Mouse (Mus musculus) telencephalon, adult 2 months (tissue): ENCODE results near the gene Ino80.

Source experiments
- DNase-seq: peaks from one replicate; pipeline ENCODE4 v3.0.0-alpha.2; 2011; ENCODE audit warnings: low read depth, low spot score

Ino80 gene

GRCm38 (mm10) chr2:119355089-119355488, 122.4 kb downstream of the Ino80 start:
- no peak for DNase-seq

DNA sequence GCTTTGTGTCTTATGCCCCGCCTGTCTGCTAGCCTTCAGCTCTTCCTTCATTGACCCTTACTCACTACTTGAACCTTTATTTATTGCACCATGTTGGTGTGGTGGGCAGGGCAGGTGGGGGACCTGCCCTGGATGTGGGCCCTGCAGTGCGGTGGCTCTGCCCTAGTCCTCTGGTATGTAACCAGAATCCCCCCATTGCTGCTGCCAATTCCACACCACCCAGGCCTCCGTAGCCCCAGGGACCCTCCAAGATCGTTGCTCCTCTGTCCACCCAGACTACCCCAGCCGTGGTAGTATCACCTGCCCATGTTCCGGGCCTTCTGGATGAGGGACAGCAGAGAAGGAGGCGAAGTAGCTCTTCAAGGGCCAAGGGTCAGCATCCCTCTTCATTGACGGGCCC, 123.8 kb downstream of the Ino80 start:
- no peak for DNase-seq

DNA sequence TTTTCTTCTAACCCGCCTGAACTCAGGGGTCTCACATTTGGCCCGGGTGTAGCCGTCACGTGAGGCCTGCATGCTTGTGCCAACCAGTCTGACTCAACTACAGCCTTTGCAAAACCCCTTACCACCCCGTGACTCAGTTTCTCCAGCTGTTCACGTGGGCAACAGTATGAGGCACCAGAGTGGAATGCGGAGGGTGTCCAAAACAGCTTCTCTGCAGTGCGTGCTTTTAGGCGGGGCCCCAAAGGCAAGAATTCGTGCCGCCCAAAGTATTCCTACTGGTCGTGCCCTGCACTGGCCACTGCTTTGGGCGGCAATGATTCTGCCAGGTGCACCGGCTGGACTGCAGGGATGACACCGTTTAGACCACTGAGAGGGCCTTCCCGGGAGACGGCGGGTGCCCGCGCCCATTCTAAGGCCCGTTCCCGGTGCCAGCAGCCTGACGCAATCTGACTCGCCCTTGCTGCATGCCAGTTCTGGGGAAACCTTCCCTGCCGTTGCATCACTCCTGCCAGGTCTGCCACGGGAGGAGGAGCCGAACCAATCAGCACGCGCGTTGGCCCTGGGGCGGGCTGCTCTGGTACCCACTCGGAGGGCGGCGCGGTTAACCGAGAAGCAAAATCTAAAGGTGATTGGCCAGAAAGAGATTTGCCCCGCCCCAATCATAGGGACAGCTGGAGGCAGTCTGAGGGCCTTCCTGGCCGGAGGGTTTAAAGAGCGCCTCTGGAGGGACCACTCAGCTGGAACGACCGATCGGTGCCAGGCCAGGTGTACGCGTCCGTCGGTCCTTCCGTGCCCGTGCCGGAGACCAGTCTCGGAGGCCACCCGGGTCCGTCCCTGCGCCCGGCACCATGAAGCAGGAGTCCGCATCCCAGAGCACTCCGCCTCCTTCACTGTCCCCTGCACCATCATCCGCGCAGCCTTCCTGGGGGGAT, 126.7 kb downstream of the Ino80 start, which contains the start of gene Chac1:
Chac1 (plus strand) TSS at position 675 of the 932 bp plus-strand sequence.
- peak; percentile 90 for DNase-seq

DNA sequence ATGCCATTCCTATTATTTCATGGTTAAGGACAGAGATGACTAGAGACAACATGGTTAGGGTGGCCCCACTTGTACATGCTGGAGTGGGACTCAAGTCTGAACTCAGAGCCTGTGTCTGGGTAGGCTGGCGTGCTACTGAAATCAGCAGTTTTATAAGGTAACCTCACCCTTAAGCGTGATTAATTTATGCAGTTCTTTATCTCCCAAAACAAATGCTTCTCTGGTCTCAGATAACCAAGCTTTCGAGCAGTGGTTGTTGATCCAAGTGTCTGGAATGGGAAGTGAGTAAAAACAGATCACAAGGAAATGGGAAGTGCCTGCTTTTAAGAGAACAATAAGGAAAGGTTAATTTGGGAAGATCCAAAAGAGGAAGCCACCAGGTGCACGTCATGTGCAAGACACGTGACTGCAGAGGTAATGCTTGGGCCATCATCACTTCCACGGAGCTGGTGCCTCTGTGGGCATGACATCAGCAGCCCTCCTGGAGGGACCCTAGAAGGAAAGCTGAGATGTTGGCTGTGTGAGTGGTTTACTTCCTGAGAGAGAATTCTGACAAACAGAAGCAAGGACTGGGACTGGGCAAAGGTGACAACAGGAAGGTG, 132.8 kb downstream of the Ino80 start:
- DNase-seq, result no peak

DNA sequence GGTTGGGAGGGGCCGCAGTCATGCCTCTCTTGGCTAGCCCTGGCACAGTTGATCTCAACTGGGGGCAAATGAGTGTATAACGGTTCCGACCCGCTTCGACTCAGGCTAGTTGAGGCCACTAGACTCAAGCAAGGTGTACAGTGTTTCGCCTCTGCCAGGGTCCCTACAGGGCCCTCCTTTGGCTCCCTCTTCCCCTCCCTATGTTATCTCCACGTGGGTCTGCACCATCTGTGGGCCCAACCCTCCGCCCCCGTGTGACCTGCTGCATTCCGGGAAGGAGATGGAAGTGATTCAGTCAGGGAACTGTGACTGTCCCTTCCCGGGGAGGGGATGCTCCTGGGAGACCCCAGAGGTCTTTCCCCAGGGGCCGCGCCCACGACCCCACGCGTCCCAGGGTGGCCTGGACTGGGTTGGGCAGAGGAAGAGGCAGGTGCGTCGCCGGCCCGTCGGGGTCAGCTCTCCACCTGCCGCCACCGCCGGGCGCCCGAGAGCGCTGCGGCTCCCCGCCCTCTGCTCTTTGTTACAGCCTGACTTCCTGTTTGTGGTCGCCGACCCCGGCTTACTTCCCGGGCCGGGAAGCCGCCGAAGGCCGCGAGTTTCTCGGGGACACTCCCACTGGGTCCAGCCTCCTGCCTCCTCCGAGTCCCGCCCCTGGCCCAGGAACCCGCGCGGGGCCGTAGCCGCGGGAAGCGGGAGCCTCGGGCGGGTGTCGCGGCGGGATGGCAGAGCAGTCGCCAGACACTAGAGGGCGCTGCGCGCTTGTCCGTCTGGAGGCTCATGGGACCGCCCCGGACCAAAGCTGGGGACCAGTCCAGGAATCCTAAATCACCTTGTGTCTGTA, 139.8 kb downstream of the Ino80 start:
- peak; percentile 29 for DNase-seq

DNA sequence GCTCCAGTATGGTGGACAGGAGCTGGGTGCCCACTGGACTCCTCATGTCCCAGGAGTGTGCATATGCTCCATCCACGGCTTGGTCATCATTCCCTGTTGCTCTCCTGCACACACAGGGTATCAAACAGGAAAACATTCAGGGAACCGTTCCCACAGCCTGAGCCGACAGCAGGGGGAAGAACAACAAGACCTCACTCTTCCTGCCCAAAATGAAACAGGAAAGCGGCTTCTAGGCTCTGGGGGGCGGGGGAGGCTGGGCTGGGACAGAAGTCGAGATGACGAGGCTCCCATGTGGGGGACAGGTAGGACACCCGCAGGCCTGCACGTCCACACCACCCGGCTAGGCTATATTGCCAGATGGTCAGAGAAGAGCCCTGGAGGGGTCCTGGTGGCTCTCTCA, 141.0 kb downstream of the Ino80 start:
- no peak for DNase-seq

GRCm38 (mm10) chr2:119336002-119336401, 141.5 kb downstream of the Ino80 start:
- DNase-seq, result no peak

DNA sequence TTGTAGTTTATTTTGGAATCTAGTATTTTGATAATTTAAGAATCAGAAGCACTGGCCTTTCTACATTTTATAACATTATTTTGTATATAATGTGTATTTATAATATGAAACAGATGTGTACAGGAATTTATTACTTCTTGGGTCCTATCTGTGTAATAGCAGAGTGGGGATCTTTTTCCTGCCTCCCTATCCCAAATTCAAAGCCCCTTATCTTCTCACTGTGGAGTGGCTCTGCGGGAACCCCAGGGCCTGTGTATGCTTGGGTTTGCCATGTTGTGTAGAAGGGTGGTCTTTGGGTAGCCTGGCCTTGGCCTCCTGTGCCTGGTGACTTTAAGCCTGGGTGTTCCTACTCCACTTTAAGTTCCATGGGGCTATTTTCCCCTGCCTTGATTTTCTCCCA, 142.0 kb downstream of the Ino80 start:
- no peak for DNase-seq

- DNase-seq, result no peak
Observed at GRCm38 (mm10) chr2:119334964-119335525, 142.4 kb downstream of the Ino80 start.

DNA sequence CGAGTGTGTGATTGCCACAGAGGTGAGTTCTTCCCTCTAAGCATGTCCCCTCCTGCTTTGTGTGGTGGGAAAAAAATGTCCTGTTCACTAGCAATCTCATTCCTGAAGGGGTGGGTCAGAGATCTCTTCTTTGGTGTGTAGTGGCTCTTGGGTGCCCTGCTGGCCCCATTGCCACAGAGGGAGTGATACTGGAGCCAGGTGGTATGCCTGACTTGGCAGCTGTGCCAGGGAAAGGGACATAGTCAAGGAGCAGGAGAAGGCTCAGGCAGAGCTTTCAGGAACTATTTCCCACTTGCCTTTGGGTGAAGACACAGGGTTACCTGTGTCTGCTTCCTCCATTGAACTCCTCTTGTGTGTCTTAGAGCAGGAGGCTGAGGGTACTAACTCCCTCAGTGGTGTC, 143.4 kb downstream of the Ino80 start:
- DNase-seq, result no peak

- DNase-seq, result no peak
Observed at GRCm38 (mm10) chr2:119332177-119332661, 145.3 kb downstream of the Ino80 start.

DNA sequence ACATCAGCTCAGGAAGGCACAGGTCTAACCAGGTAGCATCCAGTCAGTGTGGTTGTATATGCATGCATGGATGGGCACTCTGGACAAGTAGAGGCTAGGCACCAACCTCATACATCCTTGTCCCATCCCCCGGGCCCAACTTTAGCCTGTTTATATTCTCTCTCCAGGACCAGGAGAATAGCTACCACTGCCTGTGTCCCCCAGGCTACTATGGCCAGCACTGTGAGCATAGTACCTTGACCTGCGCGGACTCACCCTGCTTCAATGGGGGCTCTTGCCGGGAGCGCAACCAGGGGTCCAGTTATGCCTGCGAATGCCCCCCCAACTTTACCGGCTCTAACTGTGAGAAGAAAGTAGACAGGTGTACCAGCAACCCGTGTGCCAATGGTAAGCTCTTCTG, 146.7 kb downstream of the Ino80 start:
- no peak for DNase-seq

GRCm38 (mm10) chr2:119329123-119329817, 148.2 kb downstream of the Ino80 start:
- DNase-seq, result no peak

DNA sequence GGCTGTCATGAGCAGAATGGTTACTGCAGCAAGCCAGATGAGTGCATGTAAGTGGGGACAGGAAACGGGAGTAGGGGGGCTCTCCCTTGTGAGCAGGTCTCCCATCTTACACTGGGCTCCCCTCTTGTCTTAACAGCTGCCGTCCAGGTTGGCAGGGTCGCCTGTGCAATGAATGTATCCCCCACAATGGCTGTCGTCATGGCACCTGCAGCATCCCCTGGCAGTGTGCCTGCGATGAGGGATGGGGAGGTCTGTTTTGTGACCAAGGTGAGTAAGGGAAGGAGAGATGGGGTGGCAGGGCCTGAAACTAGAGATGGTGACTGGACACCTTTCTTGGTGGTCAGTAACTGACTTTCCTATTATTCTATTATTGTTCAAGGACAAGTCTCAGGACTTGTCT, 148.9 kb downstream of the Ino80 start:
- no peak for DNase-seq

DNA sequence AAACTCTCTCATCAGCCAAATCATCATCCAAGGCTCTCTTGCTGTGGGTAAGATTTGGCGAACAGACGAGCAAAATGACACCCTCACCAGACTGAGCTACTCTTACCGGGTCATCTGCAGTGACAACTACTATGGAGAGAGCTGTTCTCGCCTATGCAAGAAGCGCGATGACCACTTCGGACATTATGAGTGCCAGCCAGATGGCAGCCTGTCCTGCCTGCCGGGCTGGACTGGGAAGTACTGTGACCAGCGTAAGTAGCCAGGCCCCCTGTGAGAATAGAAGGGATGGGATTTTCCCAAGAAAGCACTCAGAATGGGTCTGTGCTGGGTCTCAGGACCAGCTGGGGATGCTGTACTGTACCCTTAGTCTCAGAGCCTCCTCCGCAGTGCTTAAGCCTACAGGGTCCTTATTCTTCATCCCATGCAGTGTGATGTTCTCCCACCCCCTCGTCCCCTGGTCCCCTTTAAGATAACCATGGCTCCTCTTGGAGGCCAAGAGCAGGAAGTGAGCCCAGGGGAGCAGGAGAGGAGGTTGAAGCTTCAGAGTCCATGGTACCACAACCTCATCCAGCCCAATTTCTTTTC, 149.5 kb downstream of the Ino80 start:
- no peak for DNase-seq

- no peak for DNase-seq
Observed at GRCm38 (mm10) chr2:119327102-119327480, 150.4 kb downstream of the Ino80 start.

DNA sequence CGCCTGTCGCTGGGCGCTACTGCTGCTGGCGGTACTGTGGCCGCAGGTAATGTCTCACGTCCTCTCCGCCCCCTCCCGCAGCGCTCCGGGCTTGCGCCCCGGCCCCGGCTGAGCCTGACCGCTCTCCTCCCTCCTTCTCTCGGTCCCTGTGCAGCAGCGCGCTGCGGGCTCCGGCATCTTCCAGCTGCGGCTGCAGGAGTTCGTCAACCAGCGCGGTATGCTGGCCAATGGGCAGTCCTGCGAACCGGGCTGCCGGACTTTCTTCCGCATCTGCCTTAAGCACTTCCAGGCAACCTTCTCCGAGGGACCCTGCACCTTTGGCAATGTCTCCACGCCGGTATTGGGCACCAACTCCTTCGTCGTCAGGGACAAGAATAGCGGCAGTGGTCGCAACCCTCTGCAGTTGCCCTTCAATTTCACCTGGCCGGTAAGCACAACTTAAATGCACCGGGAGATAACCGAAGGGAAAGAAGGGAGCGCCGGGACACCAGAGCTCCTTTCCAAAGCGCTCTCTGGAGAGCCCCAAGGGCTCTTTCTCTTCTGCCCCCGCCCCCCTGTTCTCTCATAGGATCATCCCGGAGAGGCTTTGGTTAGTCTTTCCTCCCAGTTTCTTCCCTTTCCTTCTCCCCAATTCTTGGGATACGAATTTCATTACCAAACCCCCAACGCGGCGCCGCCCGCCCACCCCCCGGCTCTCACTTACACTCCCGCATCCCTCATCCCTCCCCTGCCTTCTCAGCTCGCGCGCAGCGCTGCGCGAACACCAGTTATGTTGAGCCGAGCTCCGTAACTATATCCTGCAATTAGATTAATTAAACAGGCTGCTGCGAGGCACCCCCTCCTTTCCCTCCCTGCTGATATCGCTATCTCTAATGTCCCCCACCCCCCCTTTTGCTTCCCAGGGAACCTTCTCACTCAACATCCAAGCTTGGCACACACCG, 151.1 kb downstream of the Ino80 start:
- DNase-seq, result no peak

DNA sequence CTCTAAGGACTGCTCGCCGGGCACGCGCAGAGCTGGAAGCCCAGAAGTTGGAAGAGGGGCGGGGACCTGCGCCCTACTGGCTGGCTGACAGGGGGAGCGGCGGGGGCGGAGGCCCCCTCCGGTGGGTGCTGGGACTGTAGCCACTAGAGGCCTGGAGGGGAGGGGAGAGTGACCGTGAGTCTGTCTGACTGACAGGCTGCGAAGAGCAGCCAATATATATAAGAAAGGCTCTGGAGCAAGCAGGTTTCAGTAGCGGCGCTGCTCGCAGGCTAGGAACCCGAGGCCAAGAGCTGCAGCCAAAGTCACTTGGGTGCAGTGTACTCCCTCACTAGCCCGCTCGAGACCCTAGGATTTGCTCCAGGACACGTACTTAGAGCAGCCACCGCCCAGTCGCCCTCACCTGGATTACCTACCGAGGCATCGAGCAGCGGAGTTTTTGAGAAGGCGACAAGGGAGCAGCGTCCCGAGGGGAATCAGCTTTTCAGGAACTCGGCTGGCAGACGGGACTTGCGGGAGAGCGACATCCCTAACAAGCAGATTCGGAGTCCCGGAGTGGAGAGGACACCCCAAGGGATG, 151.8 kb downstream of the Ino80 start, which contains the start of gene Dll4:
Dll4 (plus strand) TSS at position 217 of the 576 bp plus-strand sequence.
- no peak for DNase-seq
